Comparison of ENCODE assay signal across 21 mouse cellular contexts in the genomic region with DNA sequence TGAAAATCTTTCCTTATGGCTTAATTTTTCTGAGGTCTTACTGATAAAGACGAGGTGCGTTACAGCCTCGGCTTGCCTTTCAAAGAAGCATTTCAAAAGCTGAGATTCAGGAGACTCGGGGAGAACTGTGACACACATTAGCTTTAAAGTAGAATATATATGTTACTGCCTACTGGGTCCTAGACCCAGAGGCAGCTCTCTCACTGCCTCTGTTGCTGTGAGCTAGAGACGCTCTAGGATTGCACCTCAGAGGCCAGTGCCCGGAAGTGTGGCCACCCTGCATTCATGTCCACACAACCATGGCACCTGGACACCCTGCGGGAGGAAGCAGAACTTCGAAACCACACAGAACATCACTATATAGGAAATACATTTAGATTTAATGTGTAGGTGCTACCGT.
DNase-seq lines count a peak whose midpoint lies in the region; ATAC-seq and TF ChIP-seq lines count a peak whose summit lies in the region.
"Had no signal": no experiment of that assay in that cellular context is flagged by ENCODE, and none has a peak within 500 bp of the region (broad histone marks: within the 10 kb centered on the region; RNA-seq: fewer than 3 reads in every experiment).

No protein-coding gene starts in this region.

- peak; percentile 51; the same call in 1 of the 2 replicates for ATAC-seq in forebrain, embryonic 14.5 days
- ATAC-seq in forebrain, postnatal 0 days: peak; percentile 61
- ATAC-seq in hindbrain, embryonic 16.5 days: peak; percentile 48; the same call in 1 of the 2 replicates
- ATAC-seq in midbrain, embryonic 15.5 days (replicated peaks): peak; percentile 77
- ATAC-seq in kidney, embryonic 14.5 days (ENCODE audit: low FRiP score, low TSS enrichment): no peak
- ATAC-seq: intestine, embryonic 16.5 days had no signal

- H3K36me3 ChIP-seq in forebrain, embryonic 14.5 days (ENCODE audit: control insufficient read depth, insufficient read depth, low read length): no peaks in the 10 kb centered on the region
- no peaks in the 10 kb centered on the region for H3K36me3 ChIP-seq in forebrain, postnatal 0 days (ENCODE audit: insufficient read depth)
- H3K36me3 ChIP-seq in hindbrain, embryonic 16.5 days (ENCODE audit: control insufficient read depth, insufficient read depth, low read length): no peaks in the 10 kb centered on the region
- H3K36me3 ChIP-seq in midbrain, embryonic 15.5 days (replicated peaks): no peaks in the 10 kb centered on the region
- no peaks in the 10 kb centered on the region for H3K36me3 ChIP-seq in kidney, embryonic 14.5 days (ENCODE audit: control insufficient read depth, insufficient read depth, low read length)
- H3K36me3 ChIP-seq: kidney, embryonic 15.5 days had no signal

- H3K9me3 ChIP-seq in forebrain, embryonic 14.5 days (replicated peaks; ENCODE audit: control insufficient read depth, low read length): no peaks in the 10 kb centered on the region
- H3K9me3 ChIP-seq in forebrain, postnatal 0 days (ENCODE audit: low read length): no peaks in the 10 kb centered on the region
- no peaks in the 10 kb centered on the region for H3K9me3 ChIP-seq in hindbrain, embryonic 16.5 days (ENCODE audit: control insufficient read depth, low read length)
- no peaks in the 10 kb centered on the region for H3K9me3 ChIP-seq in midbrain, embryonic 15.5 days
- H3K9me3 ChIP-seq in kidney, embryonic 14.5 days (ENCODE audit: control insufficient read depth, low read length): no peaks in the 10 kb centered on the region
- H3K9me3 ChIP-seq: kidney, embryonic 15.5 days had no signal

- peaks cover 2% of the 10 kb centered on the region; the same call in 1 of the 2 replicates for H3K4me1 ChIP-seq in forebrain, embryonic 14.5 days (ENCODE audit: control insufficient read depth, insufficient read depth, low read length)
- H3K4me1 ChIP-seq in forebrain, postnatal 0 days (ENCODE audit: insufficient read depth): no peaks in the 10 kb centered on the region
- H3K4me1 ChIP-seq in hindbrain, embryonic 16.5 days (ENCODE audit: control insufficient read depth, insufficient read depth, low read depth, low read length): peaks cover 8% of the 10 kb centered on the region; the same call in 1 of the 2 replicates
- peaks cover 16% of the 10 kb centered on the region for H3K4me1 ChIP-seq in midbrain, embryonic 15.5 days
- H3K4me1 ChIP-seq in kidney, embryonic 14.5 days (ENCODE audit: control insufficient read depth, insufficient read depth, low read length): no peaks in the 10 kb centered on the region
- H3K4me1 ChIP-seq: kidney, embryonic 15.5 days had no signal

- H3K27ac ChIP-seq in forebrain, embryonic 14.5 days (ENCODE audit: low read depth, low read length): no peak overlapping the region
- peak overlapping the region; percentile 11; the same call in 1 of the 2 replicates for H3K27ac ChIP-seq in forebrain, postnatal 0 days (ENCODE audit: low read depth, low read length)
- peak overlapping the region; percentile 61 for H3K27ac ChIP-seq in hindbrain, embryonic 16.5 days (ENCODE audit: low read depth, low read length)
- peak overlapping the region; percentile 80 for H3K27ac ChIP-seq in midbrain, embryonic 15.5 days
- H3K27ac ChIP-seq in kidney, embryonic 14.5 days (ENCODE audit: low read depth, low read length): no peak overlapping the region
- H3K27ac ChIP-seq: heart, adult 2 months; kidney, embryonic 15.5 days; liver, embryonic 14.5 days had no signal

- H3K4me2 ChIP-seq in forebrain, embryonic 14.5 days (ENCODE audit: low read length): no peak overlapping the region
- H3K4me2 ChIP-seq in forebrain, postnatal 0 days (ENCODE audit: low read depth): no peak overlapping the region
- 0 out of 2 replicates have a peak overlapping the region, but pooled peaks have one; percentile 27 for H3K4me2 ChIP-seq in hindbrain, embryonic 16.5 days (ENCODE audit: low read length)
- H3K4me2 ChIP-seq in midbrain, embryonic 15.5 days: 0 out of 2 replicates have a peak overlapping the region, but pooled peaks have one; percentile 23
- H3K4me2 ChIP-seq in kidney, embryonic 14.5 days (replicated peaks; ENCODE audit: low read depth, low read length): no peak overlapping the region
- H3K4me2 ChIP-seq: kidney, embryonic 15.5 days had no signal

- TF ChIP-seq CTCF in forebrain, postnatal 0 days (IDR thresholded peaks at IDR 0.05; ENCODE audit: low read depth): no peak

- H3K9ac ChIP-seq in forebrain, embryonic 14.5 days (ENCODE audit: low read length): peak overlapping the region; percentile 2; the same call in 1 of the 2 replicates
- 0 out of 2 replicates have a peak overlapping the region, but pooled peaks have one; percentile 22 for H3K9ac ChIP-seq in forebrain, postnatal 0 days
- H3K9ac ChIP-seq in hindbrain, embryonic 16.5 days (ENCODE audit: low read depth, low read length): peak overlapping the region; percentile 44
- H3K9ac ChIP-seq in midbrain, embryonic 15.5 days: peak overlapping the region; percentile 7; the same call in 1 of the 2 replicates
- no peak overlapping the region for H3K9ac ChIP-seq in kidney, embryonic 14.5 days (ENCODE audit: low read depth, low read length)
- H3K9ac ChIP-seq: kidney, embryonic 15.5 days; liver, embryonic 14.5 days had no signal

- 70% methylated on average over 9 of the region's 9 CpGs for WGBS in forebrain, embryonic 14.5 days
- WGBS in forebrain, postnatal 0 days: 55% methylated on average over 9 of the region's 9 CpGs
- WGBS in hindbrain, embryonic 16.5 days: 48% methylated on average over 9 of the region's 9 CpGs
- 46% methylated on average over 9 of the region's 9 CpGs for WGBS in midbrain, embryonic 15.5 days
- WGBS in kidney, embryonic 14.5 days: 81% methylated on average over 9 of the region's 9 CpGs

- no peak overlapping the region for H3K4me3 ChIP-seq in forebrain, embryonic 14.5 days (ENCODE audit: low read depth, low read length)
- no peak overlapping the region for H3K4me3 ChIP-seq in forebrain, postnatal 0 days (ENCODE audit: low read depth, low read length)
- no peak overlapping the region for H3K4me3 ChIP-seq in hindbrain, embryonic 16.5 days (ENCODE audit: low read length)
- H3K4me3 ChIP-seq in midbrain, embryonic 15.5 days: no peak overlapping the region
- H3K4me3 ChIP-seq in kidney, embryonic 14.5 days (ENCODE audit: low read length): no peak overlapping the region
- H3K4me3 ChIP-seq: heart, adult 2 months; kidney, embryonic 15.5 days; myocyte had no signal

- no peaks in the 10 kb centered on the region for H3K27me3 ChIP-seq in forebrain, embryonic 14.5 days (replicated peaks; ENCODE audit: control insufficient read depth, insufficient read depth, low read length)
- H3K27me3 ChIP-seq in forebrain, postnatal 0 days (ENCODE audit: insufficient read depth, low read length): no peaks in the 10 kb centered on the region
- H3K27me3 ChIP-seq in hindbrain, embryonic 16.5 days (replicated peaks; ENCODE audit: control insufficient read depth, insufficient read depth, low read length): no peaks in the 10 kb centered on the region
- no peaks in the 10 kb centered on the region for H3K27me3 ChIP-seq in midbrain, embryonic 15.5 days (replicated peaks)
- H3K27me3 ChIP-seq in kidney, embryonic 14.5 days (ENCODE audit: control insufficient read depth, insufficient read depth, low read length): no peaks in the 10 kb centered on the region
- H3K27me3 ChIP-seq: kidney, embryonic 15.5 days had no signal

- no peak for DNase-seq in forebrain, embryonic 14.5 days (ENCODE audit: low spot score)
- DNase-seq in forebrain, postnatal 0 days: no peak
- no peak for DNase-seq in left cerebral cortex, adult 18-20 months (ENCODE audit: low spot score in 2 of 2)
- DNase-seq in kidney, postnatal 36 days: no peak
- DNase-seq in yolk sac, embryonic 10.5 days (ENCODE audit: low spot score): no peak
- DNase-seq: adrenal gland, postnatal 36 days; B cell, adult 2 months; cerebellum, adult 18-20 months; cerebellum, postnatal 36 days; gastrocnemius, postnatal 10 days; heart, adult 2 months; heart, postnatal 4 days; layer of hippocampus, postnatal 36 days; thymus, postnatal 36 days had no signal

Comparison
In these comparisons a context has a peak if more than half of its experiments do, and no peak if none do; other contexts are left out.
1. H3K27ac ChIP-seq: peak in forebrain, postnatal 0 days (single experiment), hindbrain, embryonic 16.5 days (single experiment) and midbrain, embryonic 15.5 days (single experiment); none in forebrain, embryonic 14.5 days (single experiment) and kidney, embryonic 14.5 days (single experiment).
2. H3K4me2 ChIP-seq: peak in hindbrain, embryonic 16.5 days (single experiment) and midbrain, embryonic 15.5 days (single experiment); none in forebrain, embryonic 14.5 days (single experiment), forebrain, postnatal 0 days (single experiment) and kidney, embryonic 14.5 days (single experiment).